Mouse (Mus musculus): ENCODE measurements around the gene Sema3f.

GRCm38 (mm10) chr9:107746679-107747078, 36.4 kb upstream of the Sema3f start:
- no peak for TF ChIP-seq POLR2A (IDR thresholded peaks at IDR 0.05; ENCODE audit: insufficient read depth, low read depth, low read length)
- TF ChIP-seq CTCF (IDR thresholded peaks at IDR 0.05; ENCODE audit: insufficient read depth, low read depth, low read length) = no peak
